Mouse (Mus musculus): Measurements from ENCODE around the gene Mettl8.

GRCm38 (mm10) chr2:70968305-70968704 is 87.1 kb downstream of the Mettl8 start:
- TF ChIP-seq POLR2A (IDR thresholded peaks at IDR 0.05; ENCODE audit: insufficient read depth, low read depth, low read length) (no peak), CTCF (IDR thresholded peaks at IDR 0.05; ENCODE audit: insufficient read depth, low read depth, low read length) (no peak)

Data from olfactory bulb, adult 2 months (tissue).